Mouse (Mus musculus) brain, adult 10 weeks (tissue): ENCODE results near the gene Nme6. TPM values are rescaled to one million over a fixed set of nuclear protein-coding genes. Genes with fewer than 3 reads are reported as not detected.

ENCODE experiments used
- polyA plus RNA-seq: library from polyadenylated mRNA; stranded (reverse); fragments of 350-450 nt; fragmentation: Illumina TruSeq; extraction: RNeasy Lipid Tissue Mini Kit (QIAGEN cat#74804); gene quantifications from one replicate; pipeline ENCODE4 v1.2.3, GENCODE M21; 2015; ENCODE audit warnings: low read depth, low replicate concordance

The Nme6 gene
- polyA plus RNA-seq, result 15.4 TPM

GRCm38 (mm10) chr9:109832391-109833087, at the start of gene Nme6:
Nme6 (plus strand) TSS chr9:109832749.

GRCm38 (mm10) chr9:109790570-109790969, 42.0 kb upstream of the Nme6 start, which contains the start of gene Fbxw27:
Fbxw27 (minus strand) TSS chr9:109790670.

GRCm38 (mm10) chr9:109811980-109812379, 20.6 kb upstream of the Nme6 start, which contains the start of gene Spink8:
Spink8 (plus strand) TSS chr9:109812280.

DNA sequence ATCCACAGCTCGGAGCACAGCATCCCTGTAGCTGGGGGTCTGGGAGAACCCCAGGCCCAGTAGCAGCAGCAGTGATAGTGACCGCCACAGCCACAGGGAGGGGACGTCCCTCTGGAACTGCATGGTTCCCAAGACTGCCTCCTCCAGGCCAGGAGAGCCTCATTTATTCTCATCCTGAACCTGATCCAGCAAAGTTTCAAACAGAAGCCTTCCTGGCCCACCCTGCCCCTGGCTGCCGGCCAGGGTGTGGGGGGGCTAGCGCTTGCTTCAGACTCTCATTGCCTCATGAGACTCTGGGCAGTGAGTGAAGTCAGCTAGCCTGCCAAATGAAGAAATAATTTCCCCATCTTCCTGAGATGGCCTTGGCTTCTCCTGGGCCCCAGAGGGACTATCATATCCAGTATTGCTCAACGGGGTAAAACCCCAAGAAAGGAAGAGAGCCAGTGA, 16.8 kb downstream of the Nme6 start, which contains the start of gene Camp:
Gene Camp (minus strand): TSS at position 306 of the 447 bp plus-strand sequence.

DNA sequence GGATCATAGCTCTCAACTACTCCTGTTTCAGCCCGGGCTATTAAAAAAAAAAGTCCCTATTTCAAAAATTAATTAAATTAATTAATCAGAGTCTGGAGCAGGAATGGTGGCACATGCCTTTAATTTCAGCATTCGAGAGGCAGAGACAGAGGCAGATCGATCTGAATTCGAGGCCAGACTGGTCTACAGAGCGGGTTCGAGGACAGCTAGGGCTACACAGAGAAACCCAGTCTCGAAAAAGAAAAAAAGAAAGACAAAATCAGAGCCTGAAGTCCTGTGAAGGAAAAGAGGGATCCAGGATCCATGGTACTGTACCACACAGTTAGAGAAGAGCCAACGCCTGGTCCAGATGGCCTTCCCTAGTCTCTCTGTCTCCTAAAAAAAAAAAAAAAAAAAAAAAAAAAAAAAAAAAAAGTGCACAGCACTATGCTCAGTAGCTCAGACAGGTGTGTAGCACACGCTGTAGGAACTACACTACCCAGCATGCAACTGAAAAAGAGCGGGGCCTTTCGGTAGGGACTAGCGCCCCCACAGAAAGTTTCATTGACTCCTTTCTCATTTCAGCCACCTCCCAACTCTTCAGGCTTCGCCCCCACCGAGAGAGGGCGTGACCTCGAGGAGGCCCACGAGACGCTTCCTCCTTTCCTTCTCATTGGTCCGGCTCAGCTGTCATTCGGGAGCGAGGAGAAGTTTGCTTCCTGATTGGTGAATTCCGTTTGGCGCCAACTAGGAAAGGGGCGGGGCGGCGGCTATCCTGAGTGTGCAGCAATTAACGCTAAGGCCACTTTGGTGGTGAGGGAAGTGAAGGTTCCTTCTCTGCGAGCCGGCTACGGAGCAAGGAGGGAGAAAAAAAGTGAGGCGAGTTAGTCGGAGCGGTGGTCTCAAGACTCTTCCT, 42.5 kb downstream of the Nme6 start, which contains the start of gene Cdc25a:
Gene Cdc25a (plus strand): TSS at position 783 of the 895 bp plus-strand sequence.

Other genes starting within 250 kb of the Nme6 start
- not detected for gene Fbxw24, start 206.7 kb upstream of the Nme6 start, polyA plus RNA-seq
- not detected for gene Fbxw25, start 168.1 kb upstream of the Nme6 start, polyA plus RNA-seq
- gene Fbxw18, start 130.0 kb upstream of the Nme6 start, polyA plus RNA-seq, result not detected
- gene Fbxw26, start 86.7 kb upstream of the Nme6 start, polyA plus RNA-seq, result not detected
- not detected for gene Fbxw27, start 42.1 kb upstream of the Nme6 start, polyA plus RNA-seq
- gene Spink8, start 20.5 kb upstream of the Nme6 start, polyA plus RNA-seq, result 15.7 TPM
- not detected for gene Camp, start 16.9 kb downstream of the Nme6 start, polyA plus RNA-seq
- gene Cdc25a, start 42.8 kb downstream of the Nme6 start, polyA plus RNA-seq, result 4.9 TPM
- gene Map4, start 98.7 kb downstream of the Nme6 start, polyA plus RNA-seq, result 379 TPM